Mouse (Mus musculus) cortical plate, adult 2 months (tissue): Measurements from ENCODE around the gene Dcxr.
"Not testable (repeated sequence)": the region's sequence is repeated elsewhere in the genome, so short reads cannot be mapped to it uniquely, and the experiment has no call there.

Experiments used
- CTCF ChIP-seq: fragments of 200-500 bp; IDR thresholded peaks from 2 replicates; pipeline ENCODE4 v1.5.1; 2011; ENCODE audit warnings: mild to moderate bottlenecking, control low read depth, low read length; ENCODE audit not compliant: insufficient read depth; ENCODE audit errors: extremely low read depth
- POLR2A ChIP-seq: fragments of 200-500 bp; IDR thresholded peaks from 2 replicates; pipeline ENCODE4 v1.6.1; 2011; ENCODE audit warnings: mild to moderate bottlenecking, low read length, control low read depth; ENCODE audit not compliant: insufficient read depth; ENCODE audit errors: extremely low read depth

DNA sequence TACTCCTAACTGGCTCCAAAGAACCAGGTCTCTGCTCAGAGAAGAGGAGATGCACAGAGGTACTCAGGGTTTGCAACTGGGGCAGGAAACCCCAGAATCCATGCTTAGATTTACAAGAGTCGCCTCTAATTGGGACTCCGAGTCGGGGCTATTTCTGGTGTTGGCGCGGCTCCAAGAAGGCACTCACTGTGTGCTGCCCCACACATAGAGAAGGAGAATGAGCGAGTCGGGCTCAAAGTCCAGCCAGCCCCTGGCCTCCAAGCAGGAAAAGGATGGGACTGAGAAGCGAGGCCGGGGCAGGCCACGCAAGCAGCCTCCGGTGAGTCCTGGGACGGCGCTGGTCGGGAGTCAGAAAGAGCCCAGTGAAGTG is 35.6 kb upstream of the Dcxr start, which contains the start of gene Hmga1b:
- not testable (repeated sequence) for TF ChIP-seq CTCF, POLR2A
